Mouse (Mus musculus) urinary bladder, adult 2 months (tissue): ENCODE data around the gene A230050P20Rik. TPM values are rescaled to one million over a fixed set of nuclear protein-coding genes. Genes with fewer than 3 reads are reported as not detected.

ENCODE experiments used
- DNase-seq: peaks from one replicate; pipeline ENCODE4 v3.0.0; 2022; ENCODE audit warnings: low spot score
- polyA plus RNA-seq: library from polyadenylated mRNA; depleted of rRNA; stranded (reverse); fragments of >200 nt; gene quantifications from 2 replicates; pipeline ENCODE4 v1.2.3, GENCODE M21; 2012

The A230050P20Rik gene
- polyA plus RNA-seq, 1 experiment: 71.9 TPM

DNA sequence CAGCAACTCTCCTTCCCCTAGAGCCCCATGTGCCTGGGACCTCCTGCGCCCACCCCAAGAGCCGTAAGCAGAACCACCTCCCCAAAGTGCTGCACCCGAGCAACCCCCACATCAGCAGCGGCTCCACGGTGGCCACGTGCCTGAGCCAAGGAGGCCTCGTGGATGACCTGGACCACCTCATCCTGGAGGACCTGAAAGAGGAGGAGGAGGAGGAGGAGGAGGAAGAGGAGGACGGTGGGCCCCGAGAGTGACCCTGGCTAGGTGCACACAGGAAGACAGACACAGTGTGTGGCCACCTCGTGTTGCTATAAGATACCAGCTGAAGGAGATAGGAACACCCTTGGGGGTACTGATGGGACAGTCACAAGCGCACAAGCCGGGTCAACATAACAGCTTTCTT, 5.1 kb downstream of the A230050P20Rik start:
- DNase-seq: no peak

DNA sequence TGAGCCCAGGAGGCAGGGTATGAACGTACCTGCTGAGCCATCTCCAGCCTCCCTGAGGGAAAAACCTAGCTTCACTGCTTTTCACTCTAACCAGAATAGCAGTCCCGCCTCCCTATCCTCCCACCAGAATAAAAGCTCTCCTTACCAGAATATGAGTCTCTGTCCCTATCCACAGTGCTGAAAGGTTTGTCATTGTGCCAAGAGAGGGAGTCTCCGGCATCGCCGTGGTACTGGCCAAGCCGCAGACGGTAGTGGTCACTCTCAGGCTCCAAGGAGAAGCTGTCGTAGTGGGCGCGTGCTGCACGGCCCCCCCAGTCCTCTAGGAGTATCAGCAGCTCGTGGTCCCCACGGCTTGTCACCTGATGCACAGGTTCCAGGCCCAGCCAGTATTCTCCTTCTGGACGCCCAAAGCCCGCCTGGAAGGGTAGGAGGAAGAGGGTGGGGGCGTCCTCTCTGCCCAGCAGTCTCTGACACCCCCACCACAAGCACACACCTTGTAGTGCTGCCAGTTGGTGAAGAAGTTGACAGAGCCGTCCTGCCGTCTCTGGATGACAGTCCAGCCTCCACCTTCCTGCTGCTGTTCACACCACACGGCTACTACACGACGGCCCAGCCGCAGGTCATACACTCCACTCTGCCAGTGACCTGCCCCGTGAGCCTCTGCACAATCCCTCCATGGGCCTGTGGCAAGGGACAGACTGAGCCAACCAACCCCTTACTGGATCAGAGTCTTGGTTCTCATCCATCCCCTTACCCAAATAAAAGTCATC, 6.8 kb downstream of the A230050P20Rik start:
- DNase-seq: no peak

DNA sequence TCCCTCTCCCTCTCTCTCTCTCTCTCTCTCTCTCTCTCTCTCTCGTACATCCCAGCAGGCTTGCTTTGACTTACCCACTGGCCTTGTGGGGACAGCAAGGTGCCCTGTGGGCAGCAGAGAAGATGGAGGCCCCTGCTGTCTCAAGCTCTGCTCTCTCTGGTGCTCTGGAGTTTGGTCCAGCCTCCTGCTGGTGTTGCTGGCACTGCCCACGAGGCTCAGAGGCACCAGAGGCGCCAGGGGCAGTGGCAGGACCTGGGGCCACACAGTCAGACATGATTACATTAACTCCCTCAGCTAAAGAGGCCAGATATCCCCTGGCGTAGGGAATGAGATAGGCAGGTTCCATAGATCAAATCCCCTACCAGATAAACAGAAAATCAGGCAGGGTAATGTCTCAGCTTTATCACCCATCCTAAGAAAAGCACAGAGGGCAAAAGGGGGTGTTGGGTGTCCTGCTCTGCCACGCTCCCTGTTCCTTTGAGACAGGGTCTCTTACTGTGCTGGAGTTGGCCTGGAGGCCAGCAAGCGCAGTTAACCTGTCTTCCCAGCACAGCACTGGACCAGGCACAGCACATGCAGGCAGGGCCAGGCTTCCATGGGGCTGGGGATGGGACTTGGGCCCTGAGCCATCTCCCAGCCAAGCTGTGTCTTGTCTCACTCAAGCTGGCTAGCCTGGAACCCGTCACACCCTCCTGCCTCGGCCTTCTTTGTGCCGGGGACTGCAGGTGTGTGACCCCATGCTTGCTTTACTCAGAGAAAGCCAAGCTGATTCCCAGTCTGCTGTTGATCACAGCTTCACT, 8.1 kb downstream of the A230050P20Rik start:
- DNase-seq: no peak

DNA sequence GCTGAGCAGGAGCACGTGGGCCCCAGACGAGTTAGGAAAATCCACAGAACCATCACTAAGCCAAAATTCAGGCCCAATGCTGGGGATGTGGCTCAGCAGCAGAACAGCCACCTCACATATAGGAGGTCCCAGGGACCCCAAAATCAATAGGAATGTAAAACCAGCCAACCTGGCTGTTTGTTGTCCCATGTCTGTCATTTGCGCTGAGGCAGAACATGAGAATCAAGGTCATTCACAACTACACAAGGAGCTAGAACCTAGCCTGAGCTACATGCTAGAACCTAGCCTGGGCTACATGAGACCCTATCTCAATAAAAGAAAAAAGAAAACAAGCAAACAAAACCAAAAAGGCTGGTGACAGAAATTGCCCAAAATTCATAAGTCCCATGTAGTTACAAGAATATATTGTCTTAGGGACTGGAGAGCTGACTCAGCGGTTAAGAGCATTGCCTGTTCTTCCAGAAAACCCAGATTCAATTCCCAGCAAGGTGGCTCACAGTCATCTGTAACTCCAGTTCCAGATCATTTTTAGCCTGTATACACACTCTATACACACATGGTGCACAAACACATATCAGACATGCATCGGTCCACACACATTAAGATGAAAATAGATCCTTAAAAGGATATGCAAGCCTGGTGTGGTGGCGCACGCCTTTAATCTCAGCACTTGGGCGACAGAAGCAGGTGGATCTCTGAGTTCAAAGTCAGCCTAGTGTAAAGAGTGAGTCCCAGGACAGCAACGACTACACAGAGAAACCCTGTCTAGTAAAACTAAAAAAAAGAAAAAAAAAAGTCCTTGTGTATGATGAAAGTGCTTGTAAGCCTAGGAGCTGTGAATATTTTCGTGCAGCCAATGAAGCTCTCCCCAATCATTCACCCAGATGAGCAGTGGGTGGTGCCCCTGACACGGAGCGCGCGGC, 8.9 kb downstream of the A230050P20Rik start:
- no peak for DNase-seq

DNA sequence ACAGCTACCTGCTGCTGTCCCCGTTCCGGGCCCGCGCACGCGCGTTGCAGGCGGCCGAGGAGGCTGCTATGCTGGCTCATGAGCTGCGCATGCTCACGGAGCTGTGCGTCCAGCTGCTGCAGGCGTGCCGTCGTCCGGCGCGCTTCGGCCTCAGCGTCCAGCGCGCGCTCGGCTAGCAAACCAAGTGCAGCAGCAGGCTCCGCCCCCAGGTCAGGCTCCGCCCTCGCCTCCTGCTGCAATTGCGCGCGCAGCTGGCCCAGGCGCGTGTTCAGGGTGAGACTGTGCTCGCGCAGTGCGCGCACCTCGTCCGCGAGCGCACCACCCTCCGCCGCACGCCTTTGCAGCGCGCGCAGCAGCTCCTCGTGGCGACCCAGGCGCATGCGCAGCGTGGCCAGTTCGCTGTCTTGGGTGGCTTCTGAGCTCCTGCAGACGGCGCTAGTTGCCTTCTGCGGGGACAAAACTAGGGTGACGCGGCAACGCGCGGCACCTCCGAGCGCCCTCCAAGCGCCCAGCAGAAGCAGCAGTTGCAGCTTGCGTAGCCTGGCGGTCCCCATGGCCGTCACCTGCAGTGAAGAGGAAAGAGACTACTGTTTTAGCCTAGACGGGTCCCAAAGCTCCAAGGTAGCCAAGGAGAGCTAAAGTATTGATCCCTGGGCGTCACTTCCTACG, 9.7 kb downstream of the A230050P20Rik start:
- peak; percentile 98 for DNase-seq

DNA sequence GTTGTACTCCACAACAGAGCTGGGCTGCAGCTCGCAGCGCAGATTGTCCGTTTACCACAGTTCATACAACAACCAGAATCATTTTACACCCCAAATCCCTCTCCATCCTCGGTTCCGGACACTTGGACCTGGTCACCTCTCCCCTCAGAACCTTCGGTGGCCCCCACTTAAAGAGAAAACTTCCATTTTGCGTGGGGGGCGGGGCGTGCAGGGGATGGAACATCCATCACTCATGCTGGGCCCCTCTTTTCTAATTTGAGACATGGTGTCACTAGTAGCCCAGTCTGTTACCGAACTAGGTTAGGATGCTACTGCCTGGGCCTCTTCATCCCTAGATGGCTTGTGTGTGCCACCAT, 10.2 kb downstream of the A230050P20Rik start:
- no peak for DNase-seq

DNA sequence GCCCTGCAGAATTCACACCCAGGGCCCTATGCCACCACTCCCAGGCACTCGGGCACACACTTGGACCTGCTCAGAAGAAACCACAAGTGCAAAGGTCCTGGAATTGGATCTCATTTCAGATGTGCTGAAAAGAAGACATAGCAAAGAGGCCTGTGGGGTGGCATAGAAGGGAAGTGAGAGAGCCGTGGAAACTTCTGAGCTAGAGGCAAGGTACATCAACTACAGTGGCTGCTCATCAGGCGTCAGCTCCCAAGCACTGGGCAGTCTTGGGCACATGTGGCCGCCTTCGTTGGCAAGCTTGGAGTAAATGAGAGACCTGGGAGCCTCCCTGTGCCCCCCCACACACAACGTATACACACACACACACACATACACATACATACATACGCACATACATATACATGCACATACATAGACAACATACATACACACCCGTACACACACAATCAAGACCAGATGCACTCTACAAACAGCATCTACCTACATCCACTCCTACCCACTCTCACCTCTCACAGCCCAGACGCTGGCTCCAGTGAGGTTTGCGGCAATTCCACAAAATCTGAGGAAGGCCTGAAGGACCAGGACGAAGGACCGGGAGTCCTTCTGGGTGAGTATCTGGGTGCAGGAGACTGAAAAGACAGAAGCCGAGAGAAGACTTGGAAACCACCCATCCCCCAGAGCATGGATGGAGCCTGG, 10.8 kb downstream of the A230050P20Rik start, which contains the start of gene Angptl6:
Gene Angptl6 (minus strand): TSS at position 631 of the 696 bp plus-strand sequence.
- no peak for DNase-seq

DNA sequence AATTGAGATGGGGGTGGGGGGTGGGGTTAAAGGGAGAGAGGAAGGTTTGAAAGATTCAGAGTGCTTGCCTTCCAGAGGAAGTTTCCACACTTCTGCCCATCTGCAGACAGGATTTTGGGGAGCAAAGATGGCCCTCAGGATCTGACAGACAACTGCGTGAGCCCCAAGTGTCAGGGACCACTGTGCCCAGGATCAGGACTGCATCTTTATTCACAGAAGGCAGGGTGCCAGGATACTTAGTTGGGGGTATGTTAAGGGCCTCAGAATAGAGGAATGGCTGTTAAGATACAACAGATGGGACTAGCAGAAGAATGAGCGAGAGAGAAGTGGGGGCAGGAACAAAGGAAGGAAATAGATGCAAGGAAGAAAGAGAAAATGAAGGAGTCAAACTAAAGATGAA, 18.1 kb downstream of the A230050P20Rik start:
- no peak for DNase-seq

DNA sequence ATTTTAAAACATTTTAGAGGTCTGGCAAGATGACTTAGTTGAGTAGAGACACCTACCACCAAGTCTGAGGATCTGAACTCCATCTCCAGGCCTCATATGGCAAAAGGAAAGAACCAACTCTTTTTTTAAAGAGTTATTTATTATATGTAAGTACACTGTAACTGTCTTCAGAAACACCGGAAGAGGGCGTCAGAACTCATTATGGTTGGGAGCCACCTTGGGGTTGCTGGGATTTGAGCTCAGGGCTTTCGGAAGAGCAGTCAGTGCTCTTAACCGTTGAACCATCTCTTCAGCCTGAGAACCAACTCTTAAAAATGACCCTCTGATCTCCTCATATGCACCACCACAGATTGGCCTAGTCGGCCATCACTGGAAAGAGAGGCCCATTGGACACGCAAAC, 18.7 kb downstream of the A230050P20Rik start:
- no peak for DNase-seq

DNA sequence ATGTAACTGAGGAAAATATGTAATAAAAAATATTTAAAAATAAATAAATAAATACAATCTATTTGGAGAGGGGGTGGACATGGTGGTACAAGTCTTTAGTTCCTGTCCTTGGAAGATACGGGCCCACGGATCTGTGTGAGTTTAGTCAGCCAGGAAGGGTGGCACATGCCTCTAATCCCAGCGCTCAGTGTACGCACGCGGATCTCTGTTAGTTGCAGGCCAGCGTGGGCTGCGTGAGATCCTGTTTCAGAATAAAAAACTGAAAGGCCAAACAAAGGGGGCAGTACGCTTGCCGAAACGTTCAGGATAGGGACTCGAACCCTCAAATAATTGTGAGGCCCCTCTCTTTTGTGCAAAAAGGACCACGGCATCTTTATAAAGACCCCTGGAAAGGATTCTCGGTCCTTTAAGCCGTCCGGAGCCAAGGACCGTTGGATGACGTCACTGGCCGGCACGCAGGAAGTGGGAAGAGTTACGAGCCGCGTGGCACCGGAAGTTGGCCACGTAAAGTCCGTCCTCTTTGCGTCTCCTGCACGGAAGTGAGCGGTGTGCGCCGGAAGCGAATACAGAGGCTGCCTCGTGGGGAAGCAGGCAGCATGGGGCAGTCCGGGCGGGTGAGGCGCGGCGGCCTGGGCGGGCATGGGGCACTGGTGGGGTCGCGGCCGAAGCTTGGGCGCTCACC, 19.4 kb downstream of the A230050P20Rik start, which contains the start of gene Ppan:
Gene Ppan (plus strand): TSS at position 472 of the 682 bp plus-strand sequence.
- DNase-seq: peak; percentile 86

DNA sequence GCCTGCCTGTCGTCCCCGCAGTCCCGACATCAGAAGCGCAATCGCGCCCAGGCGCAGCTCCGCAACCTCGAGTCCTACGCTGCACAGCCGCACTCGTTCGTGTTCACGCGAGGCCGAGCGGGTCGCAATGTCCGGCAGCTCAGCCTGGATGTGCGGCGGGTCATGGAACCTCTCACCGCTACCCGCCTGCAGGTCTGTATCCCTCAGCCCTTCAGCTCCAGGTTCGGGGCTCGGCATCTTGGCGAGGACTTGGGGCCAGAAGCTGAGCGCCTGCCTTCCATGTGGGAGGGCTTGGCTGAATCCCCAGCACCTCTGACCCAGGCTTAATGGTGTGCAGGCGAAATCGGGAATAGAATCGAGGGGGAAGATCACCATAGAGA, 19.9 kb downstream of the A230050P20Rik start:
- no peak for DNase-seq

DNA sequence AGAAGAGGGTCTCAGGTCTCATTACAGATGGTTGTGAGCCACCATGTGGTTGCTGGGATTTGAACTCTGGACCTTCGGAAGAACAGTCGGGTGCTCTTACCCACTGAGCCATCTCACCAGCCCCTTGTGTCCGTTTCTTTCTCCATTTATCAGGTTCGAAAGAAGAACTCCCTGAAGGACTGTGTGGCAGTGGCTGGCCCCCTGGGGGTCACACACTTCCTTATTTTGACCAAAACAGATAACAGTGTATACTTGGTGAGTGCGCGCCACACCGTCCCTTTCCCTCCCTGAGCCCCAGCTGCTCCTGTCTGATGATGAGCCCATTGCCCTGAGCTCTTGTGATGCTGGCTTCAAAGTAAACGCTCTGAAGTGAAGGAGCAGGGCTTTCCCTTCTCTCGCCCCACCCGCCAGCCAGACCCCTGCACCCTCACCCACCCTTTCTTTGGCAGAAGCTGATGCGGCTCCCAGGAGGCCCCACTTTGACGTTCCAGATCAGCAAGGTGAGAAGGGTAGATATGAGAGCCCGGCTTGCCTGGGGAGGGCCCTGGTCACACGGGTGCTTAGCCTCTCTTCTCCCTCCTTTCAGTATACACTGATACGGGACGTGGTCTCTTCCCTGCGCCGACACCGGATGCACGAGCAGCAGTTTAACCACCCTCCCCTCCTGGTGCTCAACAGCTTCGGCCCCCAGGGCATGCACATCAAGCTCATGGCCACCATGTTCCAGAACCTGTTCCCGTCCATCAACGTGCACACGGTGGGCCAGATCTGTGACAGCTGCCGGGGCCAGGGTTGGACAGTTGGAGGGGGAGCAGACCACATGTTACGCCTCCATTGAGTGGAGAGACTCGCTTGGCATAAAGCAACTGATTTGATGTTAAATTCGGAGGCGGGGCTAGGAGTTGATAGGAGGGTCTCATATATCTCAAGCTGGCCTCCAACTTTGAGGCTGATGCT, 21.0 kb downstream of the A230050P20Rik start:
- no peak for DNase-seq

DNA sequence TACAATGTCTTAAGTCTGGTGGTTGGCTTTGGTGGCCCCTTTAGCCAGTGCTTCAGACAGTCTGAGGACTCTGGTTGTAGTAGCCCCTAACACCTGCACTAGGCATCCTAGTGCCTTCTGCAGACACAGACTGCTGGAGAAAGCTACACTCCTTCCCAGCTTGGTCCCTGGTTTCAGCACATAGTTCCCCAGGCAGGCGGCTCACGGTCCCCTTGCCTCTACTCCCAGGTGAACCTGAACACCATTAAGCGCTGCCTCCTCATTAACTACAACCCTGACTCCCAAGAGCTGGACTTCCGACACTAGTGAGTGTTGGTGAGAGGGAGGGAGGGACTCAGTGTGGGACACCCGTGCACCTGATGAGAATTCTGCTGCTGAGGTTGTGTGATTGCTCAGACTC, 22.0 kb downstream of the A230050P20Rik start:
- DNase-seq: no peak

DNA sequence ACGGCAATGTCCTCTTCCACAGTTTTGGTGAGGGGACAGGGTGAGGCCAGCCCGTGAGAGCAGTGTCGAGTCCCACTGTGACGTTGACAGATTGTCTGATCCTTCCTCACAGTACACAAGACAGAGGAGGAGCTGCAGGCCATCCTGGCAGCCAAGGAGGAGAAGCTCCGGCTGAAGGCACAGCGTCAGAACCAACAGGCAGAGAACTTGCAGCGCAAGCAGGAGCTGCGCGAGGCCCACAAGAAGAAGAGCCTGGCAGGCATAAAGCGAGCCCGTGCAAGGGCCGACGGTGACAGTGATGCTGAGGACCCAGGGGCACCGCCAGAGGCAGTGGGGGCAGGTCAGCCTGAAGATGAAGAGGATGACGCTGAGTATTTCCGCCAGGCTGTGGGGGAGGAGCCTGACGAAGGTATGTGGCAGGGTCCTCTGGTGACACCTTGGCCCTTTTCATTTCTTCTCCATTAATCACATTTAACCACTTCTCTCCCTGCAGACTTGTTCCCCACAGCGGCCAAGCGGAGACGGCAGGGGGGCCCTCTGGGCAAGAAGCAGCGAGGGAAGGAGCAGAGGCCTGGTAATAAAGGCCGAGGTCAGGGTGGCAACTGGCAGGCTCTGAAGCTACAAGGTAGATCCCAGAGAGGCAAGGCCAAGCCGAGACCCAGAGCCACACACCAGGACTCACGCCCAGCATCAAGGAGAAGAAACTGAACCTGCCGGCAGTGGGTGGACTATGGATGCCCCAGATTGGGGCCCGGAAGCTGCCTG, 23.1 kb downstream of the A230050P20Rik start:
- no peak for DNase-seq

DNA sequence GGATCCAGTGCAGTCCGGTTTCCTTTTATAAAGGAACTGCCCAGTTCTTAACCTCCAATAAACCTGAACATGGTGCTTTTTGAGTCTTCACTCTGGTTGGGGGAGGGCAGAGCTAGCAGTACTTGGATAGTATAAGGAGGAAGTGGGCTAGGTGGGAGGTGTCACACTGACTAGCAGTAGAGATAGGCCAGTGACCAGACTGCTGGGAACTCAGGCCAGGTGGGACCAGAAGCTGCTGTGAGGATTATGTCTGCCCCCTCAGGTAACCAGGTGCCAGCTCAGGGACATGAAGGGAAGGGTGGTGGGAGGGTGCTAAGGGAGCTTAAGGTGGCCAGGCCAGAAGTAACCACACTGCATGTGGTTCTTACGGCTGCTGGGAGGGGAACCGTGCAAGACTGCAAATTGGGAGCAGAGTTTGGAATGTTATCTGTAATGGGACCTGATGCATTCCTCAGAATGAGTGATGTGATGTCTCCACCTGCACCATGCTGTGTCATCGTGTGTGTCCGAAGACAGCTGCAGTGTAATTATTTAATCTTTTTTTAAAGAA, 23.7 kb downstream of the A230050P20Rik start:
- no peak for DNase-seq

DNA sequence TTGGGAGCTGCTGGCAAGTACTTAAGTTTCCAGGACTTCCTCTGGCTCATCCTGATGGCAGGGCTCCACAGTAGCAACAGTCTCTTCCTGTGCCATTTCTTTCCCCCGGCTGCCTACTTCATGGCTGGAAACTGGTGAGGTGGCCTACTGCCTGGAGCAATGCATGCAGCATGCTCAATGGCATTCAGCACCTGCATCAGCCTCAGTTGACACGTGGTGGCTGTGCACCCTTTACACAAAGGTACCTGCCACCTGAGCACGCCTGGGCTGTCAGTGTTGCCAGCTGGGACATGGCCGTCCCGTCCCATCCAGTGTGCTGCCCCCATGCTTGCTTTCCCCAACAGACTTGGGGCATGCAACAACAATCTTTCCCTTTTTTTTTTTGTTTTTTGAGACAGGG, 24.6 kb downstream of the A230050P20Rik start:
- DNase-seq: no peak

DNA sequence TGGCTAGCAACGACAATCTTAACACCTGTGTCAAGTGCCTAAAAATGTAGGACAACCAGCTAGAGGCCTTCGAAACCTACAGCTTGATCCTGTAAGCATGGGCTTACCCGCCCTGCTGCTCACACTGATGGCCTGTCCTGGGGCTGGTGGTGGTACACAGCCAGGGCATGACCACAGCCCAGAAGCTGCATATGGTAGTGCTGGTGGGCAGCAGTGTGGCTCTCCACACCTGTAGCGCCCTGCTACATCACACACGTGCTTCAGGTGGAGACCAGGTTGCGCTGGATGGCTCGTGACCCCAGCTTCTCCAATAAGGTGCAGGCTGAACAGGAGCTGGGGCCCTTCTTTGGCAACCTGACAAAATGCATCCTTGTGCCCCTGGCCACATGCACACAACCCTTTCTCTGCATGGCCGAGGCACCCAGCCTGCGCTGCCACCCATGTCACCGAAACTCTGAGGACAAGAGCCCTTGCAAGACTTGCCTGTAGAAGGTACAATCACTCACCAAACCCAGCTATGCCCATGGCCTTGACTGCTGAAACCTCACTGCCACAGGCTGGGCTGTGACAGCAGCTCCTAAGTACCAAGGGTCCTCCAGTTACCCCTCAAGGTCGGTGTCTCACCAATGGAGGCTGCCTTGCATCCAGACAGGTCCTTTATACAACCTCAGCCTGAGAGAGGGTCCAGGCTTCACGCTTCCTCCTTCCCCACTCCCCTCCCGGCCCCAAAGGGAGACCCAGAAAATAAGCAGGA, 25.3 kb downstream of the A230050P20Rik start:
- no peak for DNase-seq
